Mouse (Mus musculus) retina, adult 2 months (tissue): ENCODE results near the gene Sigirr.
A peak's percentile ranks its signal among the peaks of the same experiment; 100 is the strongest.

ENCODE experiments used
- DNase-seq: peaks from one replicate; pipeline ENCODE4 v3.0.0-alpha.2; 2012; ENCODE audit warnings: low read depth, low spot score

Gene Sigirr

DNA sequence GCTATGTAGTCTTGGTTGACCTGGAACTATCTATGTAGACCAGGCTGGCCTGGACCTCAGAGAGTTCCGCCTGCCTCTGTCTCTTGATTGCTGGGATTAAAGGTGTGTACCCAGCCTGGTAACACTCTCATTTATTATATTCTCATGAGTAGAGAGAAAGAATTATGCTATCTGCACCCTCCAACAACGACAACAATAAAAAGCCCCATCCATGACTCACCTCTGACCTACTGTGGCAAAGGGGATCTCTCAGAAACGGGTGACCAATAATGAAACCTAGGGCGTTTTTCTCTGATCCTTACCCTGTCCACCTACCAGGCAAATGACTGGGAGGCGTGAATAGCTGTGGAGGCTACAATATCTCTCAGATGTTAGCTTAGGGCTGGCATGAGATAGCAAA is 3.2 kb downstream of the Sigirr start:
- no peak for DNase-seq

DNA sequence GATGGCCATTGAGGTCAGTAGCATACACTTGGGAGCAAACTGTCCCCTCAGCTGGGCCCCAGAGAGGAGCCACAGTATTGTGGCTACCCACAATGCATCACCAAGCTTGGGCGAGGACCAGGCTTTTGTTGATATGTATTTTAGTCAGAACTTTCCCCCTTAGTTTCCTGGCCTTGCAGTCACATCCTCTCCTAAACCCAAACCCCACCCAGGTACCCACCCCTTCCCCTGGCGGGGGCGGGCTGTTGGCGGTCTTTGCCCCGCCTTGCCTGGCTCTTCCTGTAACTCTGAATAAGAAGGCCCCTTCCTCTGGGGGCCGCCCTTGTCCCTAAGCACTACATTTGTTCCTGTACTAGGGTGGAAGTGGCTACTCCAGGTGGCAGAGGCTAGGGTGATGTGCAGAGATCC is 3.7 kb downstream of the Sigirr start:
- no peak for DNase-seq

DNA sequence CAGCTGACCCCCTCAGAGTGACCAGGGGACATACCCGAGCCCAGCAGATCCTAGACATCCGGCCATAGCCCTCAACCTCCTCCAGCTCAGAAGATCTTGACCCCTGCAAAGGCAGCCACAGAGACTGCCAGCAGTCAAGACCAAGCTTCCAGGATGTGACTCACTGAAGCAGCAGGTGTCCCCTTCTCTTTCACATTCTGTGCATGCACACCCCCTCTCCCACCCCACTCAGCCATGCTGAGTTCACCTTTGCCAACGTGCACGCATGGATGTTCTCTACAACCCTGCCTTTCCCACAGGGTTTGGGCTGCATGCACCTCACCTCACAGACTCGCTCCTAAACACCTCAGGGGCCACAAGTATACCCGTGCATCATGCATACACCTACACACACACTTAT is 4.4 kb downstream of the Sigirr start:
- no peak for DNase-seq

DNA sequence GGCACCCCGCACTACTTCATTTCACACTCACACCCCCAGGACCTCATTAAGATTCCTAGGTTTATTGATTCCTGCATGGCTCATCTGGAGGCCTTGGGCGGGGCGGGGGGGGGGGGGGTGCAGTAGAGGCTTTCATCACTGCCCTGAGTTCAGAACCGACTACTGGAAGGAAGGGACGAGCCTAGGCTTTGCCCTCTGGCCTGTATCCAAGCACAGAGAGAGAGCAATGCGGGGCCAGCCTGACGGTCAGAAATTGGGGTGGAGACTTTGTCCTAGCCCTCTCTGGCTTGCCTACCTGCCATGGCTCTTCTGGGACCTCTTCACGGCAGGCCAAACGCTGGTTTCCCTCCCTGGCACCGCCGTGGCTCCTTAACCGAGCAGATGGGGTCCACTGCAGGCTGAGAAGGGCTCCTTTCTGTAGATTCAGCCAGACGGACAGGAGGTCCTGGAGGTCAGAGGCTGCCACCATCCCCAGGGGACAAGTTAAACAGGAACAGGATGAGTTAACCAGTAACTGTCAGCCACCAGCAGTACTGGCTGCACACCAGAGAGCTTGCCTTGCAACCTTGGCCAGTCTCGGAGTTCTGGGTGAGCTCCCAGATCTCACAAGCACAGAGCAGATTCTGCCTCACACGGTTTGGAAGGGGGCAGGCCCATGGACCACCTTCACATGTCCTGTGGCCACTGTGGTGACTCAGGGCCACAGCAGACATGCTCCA is 5.7 kb downstream of the Sigirr start:
- DNase-seq: no peak

DNA sequence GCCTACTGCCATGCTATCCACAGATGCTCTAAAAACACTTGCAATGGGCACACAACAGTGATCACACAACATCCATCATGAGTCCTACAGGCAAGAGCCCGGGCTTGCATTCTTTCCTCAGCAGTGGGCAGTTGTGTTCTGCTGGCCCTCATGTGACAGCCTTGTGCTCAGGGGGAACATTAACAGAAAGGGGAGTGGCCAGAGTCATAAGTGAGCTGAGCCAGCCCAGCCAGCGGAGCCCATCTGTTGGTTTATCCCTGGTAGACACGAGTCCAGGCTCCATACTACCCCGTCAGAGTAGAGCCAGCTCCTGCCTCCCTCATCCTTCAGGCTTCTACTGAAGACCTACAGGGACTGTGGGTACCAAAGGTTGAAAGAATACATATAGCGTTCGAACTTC is 6.4 kb downstream of the Sigirr start:
- no peak for DNase-seq

DNA sequence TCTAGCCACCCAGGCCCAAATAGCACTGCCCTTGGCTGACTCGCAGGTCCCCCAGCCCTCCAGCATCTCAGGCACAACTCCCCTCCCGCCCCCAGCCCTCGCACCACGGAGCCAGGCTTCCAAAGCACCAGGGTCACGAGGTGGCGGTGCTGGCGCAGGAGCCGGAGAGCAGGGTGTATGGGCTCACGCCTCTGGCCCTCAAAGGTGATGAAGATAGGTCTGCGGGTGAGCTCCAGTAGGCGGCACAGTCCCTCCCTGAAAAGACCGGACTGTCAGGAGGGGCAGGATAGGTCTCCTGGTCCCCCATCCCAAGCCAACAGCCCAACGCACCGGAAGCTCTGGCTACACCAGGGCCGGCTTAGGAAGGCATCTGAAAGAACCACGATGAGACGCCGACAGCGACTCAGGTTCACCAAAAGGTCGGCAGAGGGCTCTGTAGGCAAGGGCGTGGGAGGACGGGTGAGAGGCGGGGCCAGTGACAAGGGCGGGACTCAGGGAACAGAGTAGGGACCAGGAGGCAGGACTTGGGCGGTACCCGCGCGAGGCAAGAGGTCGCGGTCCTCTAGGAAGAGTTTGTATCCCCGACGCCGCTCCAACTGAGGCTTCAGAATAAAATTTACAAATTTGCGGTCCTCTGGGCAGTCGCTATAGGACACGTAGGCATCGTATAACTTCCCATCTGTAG is 8.2 kb downstream of the Sigirr start:
- peak; percentile 55 for DNase-seq

DNA sequence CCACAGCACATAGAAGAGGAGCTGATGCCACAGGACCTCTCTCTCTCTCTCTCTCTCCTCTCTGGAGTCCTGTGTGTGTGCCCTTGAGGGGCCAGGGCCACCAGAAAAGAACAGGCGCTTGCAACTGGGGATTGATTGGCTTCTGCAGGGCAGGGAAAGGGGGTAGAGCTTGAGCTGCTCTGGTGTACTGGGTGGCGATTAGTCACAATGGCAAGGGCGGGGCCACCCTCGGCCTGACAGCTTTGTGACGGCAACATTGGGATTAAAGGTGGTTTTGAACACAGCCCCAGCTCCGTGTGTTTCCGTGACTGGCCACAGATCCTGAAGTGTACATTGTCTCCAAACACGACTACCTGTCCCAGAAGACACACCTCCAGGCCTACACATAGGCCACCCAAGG is 10.1 kb downstream of the Sigirr start:
- DNase-seq: no peak

DNA sequence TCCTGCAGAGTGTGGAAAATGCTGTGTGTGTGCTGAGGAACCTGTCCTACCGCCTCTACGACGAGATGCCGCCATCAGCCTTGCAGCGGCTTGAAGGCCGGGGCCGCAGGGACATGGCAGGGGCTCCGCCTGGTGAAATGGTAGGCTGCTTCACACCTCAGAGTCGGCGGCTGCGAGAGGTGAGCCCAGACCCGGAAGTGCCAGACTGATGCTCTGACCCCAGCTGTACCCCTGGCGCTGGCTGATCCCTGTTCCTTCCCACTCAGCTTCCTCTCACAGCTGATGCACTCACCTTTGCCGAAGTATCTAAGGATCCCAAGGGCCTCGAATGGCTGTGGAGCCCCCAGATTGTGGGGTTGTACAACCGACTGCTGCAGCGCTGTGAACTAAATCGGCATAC is 11.9 kb downstream of the Sigirr start:
- DNase-seq: no peak

DNA sequence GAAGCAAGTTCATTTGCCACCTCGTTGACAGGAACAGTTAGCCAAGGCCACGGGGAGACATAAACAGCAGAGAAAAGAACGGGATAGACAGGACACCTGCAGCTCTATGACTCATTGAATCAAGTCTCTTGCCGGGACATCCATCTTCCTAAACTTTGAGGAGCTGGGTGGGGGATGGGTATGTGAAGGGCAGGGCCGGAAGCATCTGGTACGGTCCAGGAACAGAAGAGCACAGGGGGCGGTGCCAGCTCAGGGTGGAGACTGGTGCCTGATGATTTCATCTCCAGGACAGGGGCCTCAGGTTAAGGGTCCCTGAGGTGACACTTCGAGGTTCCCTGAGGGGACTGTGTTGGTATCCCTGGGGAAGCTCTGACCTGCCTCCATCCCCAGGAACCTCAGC is 12.5 kb downstream of the Sigirr start:
- no peak for DNase-seq

DNA sequence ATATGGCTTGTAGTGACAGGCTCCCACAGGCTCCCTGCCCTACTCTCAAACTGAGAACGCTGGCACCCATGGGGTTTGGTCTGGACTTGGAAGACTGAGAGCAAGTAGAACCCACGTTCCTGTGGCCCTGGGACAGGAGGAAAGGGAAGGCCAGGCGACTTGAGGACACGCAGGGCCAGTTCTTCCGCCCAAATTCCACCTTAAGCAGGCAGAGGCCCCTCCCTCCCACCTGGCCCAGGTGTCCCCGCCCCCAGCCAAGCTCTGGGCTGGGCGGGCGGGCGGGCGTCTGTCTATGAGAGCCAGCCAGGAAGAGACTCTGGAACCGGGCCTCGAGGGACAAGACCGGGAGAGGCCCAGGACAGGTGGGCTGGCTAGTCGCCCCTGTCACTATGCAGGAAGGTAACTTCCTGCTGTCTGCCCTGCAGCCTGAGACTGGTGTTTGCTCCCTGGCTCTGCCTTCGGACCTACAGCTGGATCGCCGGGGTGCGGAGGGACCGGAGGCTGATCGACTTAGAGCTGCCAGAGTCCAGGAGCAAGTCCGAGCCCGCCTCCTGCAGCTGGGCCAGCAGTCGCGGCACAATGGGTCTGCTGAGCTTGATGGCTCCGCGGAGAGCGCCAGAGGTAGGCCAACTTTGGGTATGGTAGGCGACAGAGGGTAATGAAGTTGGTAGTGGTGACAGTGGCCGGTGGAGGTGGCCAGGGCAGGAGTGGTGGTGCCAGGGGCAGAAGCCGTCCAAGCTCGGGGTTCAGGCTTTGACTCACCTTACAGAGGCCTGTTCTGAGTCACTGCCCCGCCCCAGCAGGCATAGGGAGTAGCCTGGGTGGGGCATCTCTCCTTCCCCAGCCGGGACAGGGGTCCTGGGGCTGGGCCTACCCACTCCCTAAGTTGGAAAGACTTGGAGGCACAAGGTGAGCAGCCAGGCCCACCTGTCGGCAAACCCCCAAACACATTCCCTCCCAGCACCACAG is 20.6 kb downstream of the Sigirr start:
- no peak for DNase-seq

DNA sequence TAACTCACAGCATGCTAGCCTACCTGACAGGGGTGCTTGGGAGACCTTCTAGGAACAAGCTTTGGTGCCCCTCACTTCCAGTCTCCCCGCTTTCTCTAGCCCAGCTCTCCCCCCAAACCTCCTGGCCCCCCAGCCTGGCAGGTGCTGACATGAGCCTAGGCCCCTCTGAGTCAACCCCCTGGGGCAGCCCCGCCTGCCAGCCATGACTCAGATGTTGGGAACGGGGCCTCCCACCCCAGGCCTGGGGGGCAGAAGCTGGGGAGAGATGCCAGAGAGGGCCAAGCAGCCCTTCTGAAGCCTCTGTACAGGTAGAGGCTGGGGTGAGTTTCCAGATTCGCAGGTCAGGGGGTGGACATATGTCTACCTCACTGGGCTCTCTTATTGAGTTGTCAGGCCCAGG is 21.5 kb downstream of the Sigirr start:
- no peak for DNase-seq

DNA sequence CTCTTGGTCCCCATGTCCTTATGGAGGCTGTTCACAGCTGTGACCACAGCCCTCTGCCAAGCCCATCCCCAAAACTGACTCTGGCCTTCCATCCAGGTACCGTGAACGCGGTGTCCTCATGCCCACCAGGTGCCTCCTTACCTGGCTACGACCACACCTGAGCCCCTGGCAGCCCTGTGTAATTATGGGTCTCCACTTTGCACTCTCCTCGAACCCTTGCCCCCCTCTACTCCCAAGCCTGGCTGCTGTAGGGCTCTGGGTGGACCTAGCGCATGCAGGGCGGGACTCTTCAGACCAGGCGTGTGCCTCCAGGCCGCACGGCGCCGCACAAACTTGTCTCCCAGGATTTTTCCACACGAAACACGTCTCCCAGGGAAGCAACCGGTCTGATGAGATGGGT is 22.5 kb downstream of the Sigirr start, which contains the start of gene Pkp3:
Gene Pkp3 (plus strand): TSS at position 378 of the 400 bp plus-strand sequence.
- no peak for DNase-seq

DNA sequence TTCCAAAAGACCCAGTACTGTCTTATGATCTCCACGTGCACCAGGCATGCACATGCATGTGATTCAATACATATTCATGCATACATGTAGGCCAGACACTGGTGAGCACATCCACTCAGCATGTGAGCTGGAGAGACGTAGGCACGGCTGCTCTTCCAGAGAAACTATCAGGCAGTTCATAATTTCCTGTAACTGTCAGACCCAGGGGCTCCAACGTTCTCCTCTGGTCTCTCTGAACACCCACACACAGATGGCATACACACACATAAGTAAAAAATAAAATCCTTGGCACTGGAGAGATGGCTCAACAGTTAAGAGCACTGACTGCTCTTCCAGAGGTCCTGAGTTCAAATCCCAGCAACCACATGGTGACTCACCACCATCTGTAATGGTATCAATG is 26.6 kb downstream of the Sigirr start:
- no peak for DNase-seq

DNA sequence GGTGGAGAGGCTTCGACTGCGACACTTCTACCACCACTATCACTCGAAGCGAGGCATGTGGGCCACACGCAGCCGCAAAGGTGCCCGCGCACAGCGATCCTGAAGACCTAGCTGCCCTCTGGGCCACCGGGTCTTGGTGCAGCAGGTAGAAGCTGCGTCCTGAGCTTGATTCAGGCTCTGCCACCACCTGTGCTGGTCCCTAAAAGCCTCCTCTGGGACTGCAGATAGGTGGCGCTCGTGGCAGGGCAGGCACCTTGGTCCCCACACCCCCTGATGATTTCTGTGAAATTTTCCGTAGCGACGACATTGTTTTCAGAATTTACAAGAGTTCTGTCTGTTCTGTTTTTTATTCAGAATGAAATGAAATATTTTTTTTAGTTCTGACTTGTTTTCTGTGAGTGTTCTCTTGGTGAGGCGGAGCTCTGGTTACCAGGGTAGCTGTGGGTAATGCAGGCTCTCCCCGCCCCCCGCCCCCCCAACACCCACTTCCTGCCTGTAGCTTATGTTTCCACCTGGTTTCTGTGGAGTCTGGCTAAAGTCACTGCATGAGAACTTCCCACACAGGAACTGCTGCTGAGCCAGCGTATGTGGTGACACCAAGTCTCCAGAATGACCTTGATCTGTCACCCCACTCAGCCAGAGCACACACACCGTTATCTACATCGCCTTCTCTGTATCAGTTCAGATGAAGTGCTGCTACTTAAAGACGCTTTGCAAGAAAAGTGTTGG is 28.2 kb downstream of the Sigirr start:
- DNase-seq: no peak

DNA sequence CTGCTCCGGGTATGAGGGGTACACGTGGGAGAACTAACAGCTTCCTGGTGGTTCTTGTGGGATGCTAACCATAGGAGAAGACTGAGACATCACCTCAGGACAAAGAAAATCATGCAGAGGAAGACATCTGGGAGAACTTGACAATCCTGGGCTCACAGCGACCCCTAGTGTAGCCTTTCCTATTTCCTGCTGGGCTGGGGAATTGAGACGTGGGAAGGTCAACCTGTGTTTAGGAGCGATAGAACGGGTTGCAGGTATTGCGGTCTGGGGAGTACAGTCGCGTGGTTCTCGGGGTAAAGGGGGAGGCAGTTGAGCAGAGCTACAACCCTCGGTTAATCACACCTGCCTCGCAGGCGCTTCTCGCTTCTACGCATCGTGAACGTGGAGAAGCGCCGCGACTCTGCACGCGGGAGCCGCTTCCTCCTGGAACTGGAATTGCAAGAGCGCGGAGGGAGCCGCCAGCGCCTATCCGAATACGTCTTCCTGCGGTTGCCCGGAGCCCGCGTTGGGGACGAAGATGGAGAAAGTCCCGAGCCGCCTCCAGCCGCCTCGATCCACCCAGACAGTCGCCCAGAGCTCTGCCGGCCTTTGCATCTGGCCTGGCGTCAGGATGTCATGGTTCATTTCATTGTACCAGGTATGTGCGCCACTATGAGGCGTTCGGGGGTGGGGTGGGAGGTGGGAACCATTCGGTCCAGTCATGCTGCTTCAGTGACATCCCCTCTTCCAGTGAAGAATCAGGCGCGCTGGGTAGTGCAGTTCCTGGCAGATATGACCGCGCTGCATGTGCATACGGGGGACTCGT is 30.1 kb downstream of the Sigirr start:
- peak; percentile 46 for DNase-seq

DNA sequence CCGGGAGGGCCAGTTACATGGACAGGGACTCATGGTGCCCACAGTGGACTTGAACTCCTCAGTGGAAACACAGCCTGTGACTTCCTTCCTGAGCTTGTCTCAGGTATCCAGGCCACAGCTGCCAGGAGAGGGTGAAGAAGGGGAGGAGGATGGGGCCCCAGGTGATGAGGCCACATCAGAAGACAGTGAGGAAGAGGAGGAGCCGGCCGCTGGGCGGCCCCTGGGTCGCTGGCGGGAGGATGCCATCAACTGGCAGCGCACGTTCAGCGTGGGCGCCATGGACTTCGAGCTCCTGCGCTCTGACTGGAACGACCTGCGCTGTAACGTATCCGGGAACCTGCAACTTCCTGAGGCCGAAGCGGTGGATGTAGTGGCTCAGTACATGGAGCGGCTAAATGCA is 32.0 kb downstream of the Sigirr start:
- DNase-seq: no peak

DNA sequence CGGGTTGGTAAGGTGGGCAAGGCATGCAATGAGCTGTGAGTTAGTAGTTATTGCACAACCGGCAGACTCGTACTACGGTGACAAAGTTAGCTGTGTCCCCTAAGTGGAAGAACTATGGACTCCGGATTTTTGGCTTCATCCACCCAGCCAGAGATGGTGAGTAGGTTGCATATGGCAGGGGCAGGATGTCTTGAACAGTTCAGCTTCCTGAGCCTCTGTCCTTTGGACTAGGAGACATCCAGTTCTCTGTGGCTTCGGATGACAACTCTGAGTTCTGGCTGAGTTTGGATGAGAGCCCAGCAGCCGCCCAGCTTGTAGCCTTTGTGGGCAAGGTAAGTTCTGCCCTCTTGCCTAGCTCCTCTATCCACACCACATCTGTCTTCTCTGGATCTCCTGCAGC is 35.8 kb downstream of the Sigirr start:
- no peak for DNase-seq

DNA sequence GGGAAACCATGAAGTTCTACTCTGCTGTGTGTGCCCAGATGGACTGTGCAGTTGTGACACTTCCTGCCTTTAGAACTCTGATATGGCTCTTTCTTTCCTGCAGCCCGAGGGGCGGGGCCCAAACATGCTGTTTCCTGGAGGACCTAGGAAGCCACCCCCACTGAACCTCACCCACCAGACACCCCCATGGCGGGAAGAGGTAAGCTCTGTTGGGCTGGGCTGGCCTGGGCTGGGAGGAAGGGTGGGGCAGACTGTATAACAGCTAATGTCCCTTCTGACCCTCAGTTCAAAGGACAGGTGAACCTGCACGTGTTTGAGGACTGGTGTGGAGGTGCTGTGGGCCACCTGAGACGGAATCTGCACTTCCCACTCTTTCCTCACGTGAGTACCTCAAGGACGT is 36.2 kb downstream of the Sigirr start:
- DNase-seq: no peak

DNA sequence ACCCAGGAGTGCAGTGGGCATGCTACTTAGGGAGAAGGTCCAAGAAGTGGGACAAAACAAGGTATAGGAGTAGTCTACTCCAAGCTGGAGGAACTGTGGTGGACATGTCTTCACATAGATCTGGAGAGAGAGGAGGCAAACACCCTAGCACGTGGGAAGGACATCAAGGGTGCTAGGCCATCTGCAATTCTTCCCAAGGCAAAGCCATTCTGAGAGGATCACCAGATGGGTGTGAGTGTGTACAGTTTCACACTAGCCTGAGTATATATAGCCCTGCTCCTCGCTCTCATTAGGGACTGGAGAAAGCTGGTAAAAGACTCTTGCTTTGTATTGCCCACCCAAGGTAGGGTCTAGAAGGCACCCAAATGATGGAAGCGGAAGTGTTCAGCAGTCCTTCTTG is 37.0 kb downstream of the Sigirr start:
- DNase-seq: no peak

DNA sequence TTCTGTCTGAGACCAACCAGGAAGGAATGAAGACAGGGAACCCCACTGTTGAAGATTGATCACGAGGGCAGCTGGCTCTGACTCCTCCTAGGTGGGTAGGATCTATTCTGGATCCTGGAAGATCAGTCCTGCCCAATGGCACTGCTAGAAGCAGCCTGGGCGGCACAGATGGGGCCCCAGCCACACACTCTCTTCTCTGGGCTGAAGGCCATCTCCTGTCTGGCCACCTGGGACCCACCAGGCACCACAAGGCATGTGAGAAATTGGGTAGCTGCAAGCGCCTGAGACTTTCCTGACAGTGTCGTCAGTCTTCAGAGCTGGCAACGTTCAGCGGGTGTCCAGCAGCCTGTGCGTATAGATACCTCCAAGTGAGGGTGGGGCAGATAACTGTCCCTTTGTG is 37.8 kb downstream of the Sigirr start:
- no peak for DNase-seq

DNA sequence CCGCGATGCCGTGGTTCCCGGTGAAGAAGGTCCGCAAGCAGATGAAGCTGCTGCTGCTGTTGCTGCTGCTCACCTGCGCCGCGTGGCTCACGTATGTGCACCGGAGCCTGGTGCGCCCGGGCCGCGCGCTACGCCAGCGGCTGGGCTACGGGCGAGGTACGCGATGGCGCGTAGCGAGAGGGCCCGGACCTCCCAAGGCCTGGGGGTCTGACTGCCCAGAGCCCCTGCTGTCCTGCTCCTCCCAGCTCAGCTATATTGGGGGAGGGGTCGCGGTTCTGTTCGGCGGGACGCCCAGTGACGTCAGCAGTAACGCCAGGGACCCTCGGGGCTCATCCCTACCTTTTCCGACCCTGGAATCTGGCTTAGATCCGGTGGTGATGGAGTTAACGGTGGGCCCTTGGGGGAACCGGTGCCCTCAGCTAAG is 39.1 kb downstream of the Sigirr start:
- no peak for DNase-seq
